Mouse (Mus musculus) hindbrain, embryonic 15.5 days (tissue): Measurements from ENCODE around the gene Neurod4. TPM values are rescaled to one million over a fixed set of nuclear protein-coding genes. Genes with fewer than 3 reads are reported as not detected.
A peak's percentile ranks its signal among the peaks of the same experiment; 100 is the strongest.

Experiments used
- ATAC-seq: fragments of 200-750 bp; cut with Nextera tagmentation; 2 replicates; pipeline ENCODE4 v1.8.0; 2017; ENCODE audit warnings: low read depth, moderate number of reproducible peaks, moderate TSS enrichment; ENCODE audit not compliant: low FRiP score
- H3K27ac ChIP-seq: fragments of 300-500 bp; sonication (generic); replicated peaks from 2 replicates; pipeline ENCODE4 v1.5.1; 2015; ENCODE audit warnings: mild to moderate bottlenecking, inconsistent platforms
- H3K27me3 ChIP-seq: fragments of 300-500 bp; sonication (generic); 2 replicates; pipeline ENCODE4 v1.6.1; 2015; ENCODE audit warnings: control low read depth, inconsistent platforms
- H3K36me3 ChIP-seq: fragments of 300-500 bp; sonication (generic); 2 replicates; pipeline ENCODE4 v1.6.1; 2015; ENCODE audit warnings: control low read depth, inconsistent platforms
- H3K4me1 ChIP-seq: fragments of 300-500 bp; sonication (generic); replicated peaks from 2 replicates; pipeline ENCODE4 v1.6.1; 2015; ENCODE audit warnings: control low read depth, inconsistent platforms
- H3K4me2 ChIP-seq: fragments of 300-500 bp; sonication (generic); 2 replicates; pipeline ENCODE4 v1.6.1; 2015; ENCODE audit warnings: moderate library complexity, mild to moderate bottlenecking, inconsistent platforms
- H3K4me3 ChIP-seq: fragments of 300-500 bp; sonication (generic); 2 replicates; pipeline ENCODE4 v1.5.1; 2015; ENCODE audit warnings: mild to moderate bottlenecking, inconsistent platforms
- H3K9ac ChIP-seq: fragments of 300-500 bp; sonication (generic); 2 replicates; pipeline ENCODE4 v1.6.1; 2015; ENCODE audit warnings: inconsistent platforms
- H3K9me3 ChIP-seq: fragments of 300-500 bp; sonication (generic); 2 replicates; pipeline ENCODE4 v1.6.1; 2016; ENCODE audit warnings: control low read depth, inconsistent platforms
- WGBS: fragments of 180-500 bp; shearing (Covaris S2); methylation state at CpG from one replicate; pipeline ENCODE4 v1.1.7; 2015; 5-methylcytosine and 5-hydroxymethylcytosine counted together
- polyA plus RNA-seq: library from polyadenylated mRNA; unstranded; fragments of >200 nt; fragmentation: Nextera tagmentation; extraction: Ambion mirVana; gene quantifications from 2 replicates; pipeline ENCODE4 v1.2.1, GENCODE M21; 2015

The Neurod4 gene
- polyA plus RNA-seq, 1 experiment from 2014 or later: 1.3 TPM

DNA sequence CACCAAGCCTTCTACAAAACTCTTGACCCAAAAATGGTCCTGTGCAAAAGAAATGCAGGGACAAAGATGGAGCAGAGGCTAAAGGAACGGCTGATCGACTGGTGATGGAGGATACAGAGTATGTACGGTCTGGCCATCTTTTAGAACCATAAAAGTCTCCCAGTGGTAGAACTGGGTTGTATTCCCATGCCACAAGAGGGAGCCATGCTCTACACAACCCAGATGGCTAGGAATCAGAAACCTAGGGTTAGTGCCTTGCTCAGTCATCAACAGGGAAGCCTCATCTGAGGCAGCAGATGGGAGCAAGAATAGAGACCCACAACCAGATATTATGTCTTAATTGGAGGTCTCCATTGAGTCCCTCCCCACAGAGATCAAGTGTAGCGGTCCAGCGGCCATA is 50.5 kb downstream of the Neurod4 start:
- no peak overlapping the region for H3K4me2 ChIP-seq
- no peaks in the 10 kb centered on the region for H3K36me3 ChIP-seq
- H3K4me3 ChIP-seq: no peak overlapping the region
- no peak overlapping the region for H3K9ac ChIP-seq
- H3K9me3 ChIP-seq: no peaks in the 10 kb centered on the region
- no peaks in the 10 kb centered on the region for H3K4me1 ChIP-seq
- no peaks in the 10 kb centered on the region for H3K27me3 ChIP-seq
- ATAC-seq: no peak
- H3K27ac ChIP-seq: no peak overlapping the region
- WGBS: 85% methylated on average over 5 of the region's 5 CpGs

DNA sequence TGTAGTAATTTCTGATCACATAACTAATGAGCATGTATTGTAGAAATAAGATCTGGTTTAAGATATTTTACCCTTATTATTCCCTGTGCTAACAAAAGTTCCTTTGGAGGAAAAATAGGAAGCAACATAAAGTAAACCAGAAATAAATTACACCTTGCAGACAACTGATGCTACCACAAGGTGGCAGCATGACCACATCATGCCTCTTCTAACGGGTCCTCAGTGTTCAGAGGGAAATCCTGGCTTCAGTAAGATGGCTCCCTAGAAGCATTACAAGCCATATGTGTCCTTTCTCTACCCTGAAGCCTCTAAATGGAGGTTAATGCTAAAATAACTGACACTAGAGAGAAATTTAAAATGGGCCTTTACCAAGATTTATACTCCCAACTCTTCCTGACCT is 51.8 kb downstream of the Neurod4 start:
- Histone ChIP-seq H3K4me2 (no peak overlapping the region), H3K9me3 (no peaks in the 10 kb centered on the region), H3K36me3 (no peaks in the 10 kb centered on the region), H3K27ac (no peak overlapping the region), H3K4me1 (no peaks in the 10 kb centered on the region), H3K4me3 (no peak overlapping the region), H3K9ac (no peak overlapping the region), H3K27me3 (no peaks in the 10 kb centered on the region)
- 0% methylated on average over 1 of the region's 1 CpGs for WGBS
- ATAC-seq: peak; percentile 93

- Histone ChIP-seq H3K36me3 (no peaks in the 10 kb centered on the region), H3K9ac (no peak overlapping the region), H3K4me3 (no peak overlapping the region), H3K27me3 (no peaks in the 10 kb centered on the region), H3K9me3 (no peaks in the 10 kb centered on the region), H3K4me1 (no peaks in the 10 kb centered on the region), H3K4me2 (no peak overlapping the region), H3K27ac (no peak overlapping the region)
- WGBS: 85% methylated on average over 3 of the region's 3 CpGs
- ATAC-seq: no peak
Measured at GRCm38 (mm10) chr10:130225034-130225433, 55.0 kb downstream of the Neurod4 start.

Other genes with a start within 250 kb of the Neurod4 start
- not detected in 2 replicates for gene Olfr821, start 249.9 kb downstream of the Neurod4 start, polyA plus RNA-seq
- gene Olfr822, start 209.0 kb downstream of the Neurod4 start, polyA plus RNA-seq: not detected in 2 replicates
- gene Olfr823, start 164.9 kb downstream of the Neurod4 start, polyA plus RNA-seq: not detected in 2 replicates
- gene Olfr824, start 150.2 kb downstream of the Neurod4 start, polyA plus RNA-seq: not detected in 2 replicates
- gene Olfr825, start 113.5 kb downstream of the Neurod4 start, polyA plus RNA-seq: not detected in 2 replicates
- gene Olfr826, start 96.1 kb downstream of the Neurod4 start, polyA plus RNA-seq: not detected in 2 replicates
- gene Olfr827, start 65.8 kb downstream of the Neurod4 start, polyA plus RNA-seq: not detected in 2 replicates
- 0.09 TPM in 1 of 2 replicates, not detected in the other for gene Tespa1, start 42.6 kb upstream of the Neurod4 start, polyA plus RNA-seq
- gene Vmn2r84, start 114.1 kb upstream of the Neurod4 start, polyA plus RNA-seq: 0.03 and 0.04 TPM in 2 replicates
- gene Vmn2r85, start 149.5 kb upstream of the Neurod4 start, polyA plus RNA-seq: not detected in 2 replicates
- 0.04 and 0.06 TPM in 2 replicates for gene Vmn2r86, start 175.8 kb upstream of the Neurod4 start, polyA plus RNA-seq
- 0.18 and 0.21 TPM in 2 replicates for gene Vmn2r87, start 217.2 kb upstream of the Neurod4 start, polyA plus RNA-seq